Mouse (Mus musculus): ENCODE measurements around the gene N4bp2l2. TPM values are rescaled to one million over a fixed set of nuclear protein-coding genes. Genes with fewer than 3 reads are reported as not detected.

The N4bp2l2 gene
- polyA plus RNA-seq, 1 experiment from 2014 or later = 44.2 TPM

- Histone ChIP-seq H3K9me3 (ENCODE audit: control insufficient read depth, low read length) (no peaks in the 10 kb centered on the region), H3K36me3 (ENCODE audit: control insufficient read depth, insufficient read depth, low read length) (no peaks in the 10 kb centered on the region), H3K4me1 (ENCODE audit: control insufficient read depth, insufficient read depth, low read length) (peaks cover 13% of the 10 kb centered on the region), H3K9ac (ENCODE audit: low read depth, low read length) (no peak overlapping the region), H3K4me3 (ENCODE audit: low read length) (no peak overlapping the region), H3K27me3 (ENCODE audit: control insufficient read depth, insufficient read depth, low read length) (peaks cover 14% of the 10 kb centered on the region; the same call in 1 of the 2 replicates), H3K4me2 (replicated peaks; ENCODE audit: low read depth, low read length) (no peak overlapping the region), H3K27ac (ENCODE audit: low read depth, low read length) (no peak overlapping the region)
- WGBS = 48% methylated on average over 11 of the region's 11 CpGs
- no peak for ATAC-seq (ENCODE audit: low FRiP score, low TSS enrichment)
These were observed 70.5 kb downstream of the N4bp2l2 start for GRCm38 (mm10) chr5:150595366-150596016.

- Histone ChIP-seq H3K4me3 (ENCODE audit: low read length) (peak overlapping the region; percentile 85), H3K4me1 (ENCODE audit: control insufficient read depth, insufficient read depth, low read length) (peaks cover 13% of the 10 kb centered on the region), H3K27ac (ENCODE audit: low read depth, low read length) (no peak overlapping the region), H3K9me3 (ENCODE audit: control insufficient read depth, low read length) (no peaks in the 10 kb centered on the region), H3K27me3 (ENCODE audit: control insufficient read depth, insufficient read depth, low read length) (peaks cover 14% of the 10 kb centered on the region; the same call in 1 of the 2 replicates), H3K4me2 (replicated peaks; ENCODE audit: low read depth, low read length) (peak overlapping the region; percentile 100), H3K36me3 (ENCODE audit: control insufficient read depth, insufficient read depth, low read length) (no peaks in the 10 kb centered on the region), H3K9ac (ENCODE audit: low read depth, low read length) (peak overlapping the region; percentile 71)
- ATAC-seq (ENCODE audit: low FRiP score, low TSS enrichment) = no peak; the same call in 1 of the 2 replicates
- WGBS = 8% methylated on average over 11 of the region's 17 CpGs
These were observed 71.2 kb downstream of the N4bp2l2 start for GRCm38 (mm10) chr5:150594649-150595339.

GRCm38 (mm10) chr5:150593756-150594648, 72.0 kb downstream of the N4bp2l2 start:
- H3K27ac ChIP-seq (ENCODE audit: low read depth, low read length) = no peak overlapping the region
- peak overlapping the region; percentile 71 for H3K9ac ChIP-seq (ENCODE audit: low read depth, low read length)
- 1% methylated on average over 84 of the region's 102 CpGs for WGBS
- H3K4me2 ChIP-seq (replicated peaks; ENCODE audit: low read depth, low read length) = peak overlapping the region; percentile 100
- H3K9me3 ChIP-seq (ENCODE audit: control insufficient read depth, low read length) = no peaks in the 10 kb centered on the region
- ATAC-seq (ENCODE audit: low FRiP score, low TSS enrichment) = peak; percentile 90
- H3K36me3 ChIP-seq (ENCODE audit: control insufficient read depth, insufficient read depth, low read length) = no peaks in the 10 kb centered on the region
- peaks cover 10% of the 10 kb centered on the region for H3K4me1 ChIP-seq (ENCODE audit: control insufficient read depth, insufficient read depth, low read length)
- H3K4me3 ChIP-seq (ENCODE audit: low read length) = peak overlapping the region; percentile 85
- H3K27me3 ChIP-seq (ENCODE audit: control insufficient read depth, insufficient read depth, low read length) = peaks cover 14% of the 10 kb centered on the region; the same call in 1 of the 2 replicates

GRCm38 (mm10) chr5:150592904-150593755, 72.9 kb downstream of the N4bp2l2 start:
- peaks cover 4% of the 10 kb centered on the region; the same call in 1 of the 2 replicates for H3K4me1 ChIP-seq (ENCODE audit: control insufficient read depth, insufficient read depth, low read length)
- no peaks in the 10 kb centered on the region for H3K36me3 ChIP-seq (ENCODE audit: control insufficient read depth, insufficient read depth, low read length)
- ATAC-seq (ENCODE audit: low FRiP score, low TSS enrichment) = peak; percentile 21
- H3K4me3 ChIP-seq (ENCODE audit: low read length) = peak overlapping the region; percentile 85
- H3K27ac ChIP-seq (ENCODE audit: low read depth, low read length) = no peak overlapping the region
- peak overlapping the region; percentile 71 for H3K9ac ChIP-seq (ENCODE audit: low read depth, low read length)
- H3K4me2 ChIP-seq (replicated peaks; ENCODE audit: low read depth, low read length) = peak overlapping the region; percentile 100
- 10% methylated on average over 40 of the region's 40 CpGs for WGBS
- no peaks in the 10 kb centered on the region for H3K9me3 ChIP-seq (ENCODE audit: control insufficient read depth, low read length)
- H3K27me3 ChIP-seq (ENCODE audit: control insufficient read depth, insufficient read depth, low read length) = peaks cover 14% of the 10 kb centered on the region; the same call in 1 of the 2 replicates

GRCm38 (mm10) chr5:150592186-150592903, 73.6 kb downstream of the N4bp2l2 start:
- Histone ChIP-seq H3K4me3 (ENCODE audit: low read length) (no peak overlapping the region; the same call in 1 of the 2 replicates), H3K9ac (ENCODE audit: low read depth, low read length) (no peak overlapping the region), H3K4me2 (replicated peaks; ENCODE audit: low read depth, low read length) (peak overlapping the region; percentile 100; the same call in 1 of the 2 replicates), H3K27ac (ENCODE audit: low read depth, low read length) (no peak overlapping the region), H3K27me3 (ENCODE audit: control insufficient read depth, insufficient read depth, low read length) (peaks cover 14% of the 10 kb centered on the region; the same call in 1 of the 2 replicates), H3K9me3 (ENCODE audit: control insufficient read depth, low read length) (no peaks in the 10 kb centered on the region), H3K4me1 (ENCODE audit: control insufficient read depth, insufficient read depth, low read length) (peaks cover 4% of the 10 kb centered on the region; the same call in 1 of the 2 replicates), H3K36me3 (ENCODE audit: control insufficient read depth, insufficient read depth, low read length) (no peaks in the 10 kb centered on the region)
- 73% methylated on average over 13 of the region's 13 CpGs for WGBS
- no peak for ATAC-seq (ENCODE audit: low FRiP score, low TSS enrichment)

GRCm38 (mm10) chr5:150589945-150590344, 76.0 kb downstream of the N4bp2l2 start:
- Histone ChIP-seq H3K4me2 (replicated peaks; ENCODE audit: low read depth, low read length) (no peak overlapping the region), H3K36me3 (ENCODE audit: control insufficient read depth, insufficient read depth, low read length) (no peaks in the 10 kb centered on the region), H3K9ac (ENCODE audit: low read depth, low read length) (no peak overlapping the region), H3K4me1 (ENCODE audit: control insufficient read depth, insufficient read depth, low read length) (peaks cover 3% of the 10 kb centered on the region; the same call in 1 of the 2 replicates), H3K27ac (ENCODE audit: low read depth, low read length) (no peak overlapping the region), H3K9me3 (ENCODE audit: control insufficient read depth, low read length) (no peaks in the 10 kb centered on the region), H3K4me3 (ENCODE audit: low read length) (no peak overlapping the region), H3K27me3 (ENCODE audit: control insufficient read depth, insufficient read depth, low read length) (peaks cover 11% of the 10 kb centered on the region; the same call in 1 of the 2 replicates)
- no peak for ATAC-seq (ENCODE audit: low FRiP score, low TSS enrichment)
- WGBS = 63% methylated on average over 2 of the region's 2 CpGs

- no peak overlapping the region for H3K4me3 ChIP-seq (ENCODE audit: low read length)
- H3K9ac ChIP-seq (ENCODE audit: low read depth, low read length) = no peak overlapping the region
- no peaks in the 10 kb centered on the region for H3K9me3 ChIP-seq (ENCODE audit: control insufficient read depth, low read length)
- WGBS = 31% methylated on average over 6 of the region's 6 CpGs
- no peaks in the 10 kb centered on the region for H3K36me3 ChIP-seq (ENCODE audit: control insufficient read depth, insufficient read depth, low read length)
- H3K27me3 ChIP-seq (ENCODE audit: control insufficient read depth, insufficient read depth, low read length) = no peaks in the 10 kb centered on the region
- H3K4me1 ChIP-seq (ENCODE audit: control insufficient read depth, insufficient read depth, low read length) = peaks cover 5% of the 10 kb centered on the region; the same call in 1 of the 2 replicates
- no peak overlapping the region for H3K27ac ChIP-seq (ENCODE audit: low read depth, low read length)
- no peak overlapping the region for H3K4me2 ChIP-seq (replicated peaks; ENCODE audit: low read depth, low read length)
- ATAC-seq (ENCODE audit: low FRiP score, low TSS enrichment) = peak; percentile 53; the same call in 1 of the 2 replicates
These were observed 81.7 kb downstream of the N4bp2l2 start for GRCm38 (mm10) chr5:150584337-150584729.
